Mouse (Mus musculus): Measurements from ENCODE around the gene Moxd1.

DNA sequence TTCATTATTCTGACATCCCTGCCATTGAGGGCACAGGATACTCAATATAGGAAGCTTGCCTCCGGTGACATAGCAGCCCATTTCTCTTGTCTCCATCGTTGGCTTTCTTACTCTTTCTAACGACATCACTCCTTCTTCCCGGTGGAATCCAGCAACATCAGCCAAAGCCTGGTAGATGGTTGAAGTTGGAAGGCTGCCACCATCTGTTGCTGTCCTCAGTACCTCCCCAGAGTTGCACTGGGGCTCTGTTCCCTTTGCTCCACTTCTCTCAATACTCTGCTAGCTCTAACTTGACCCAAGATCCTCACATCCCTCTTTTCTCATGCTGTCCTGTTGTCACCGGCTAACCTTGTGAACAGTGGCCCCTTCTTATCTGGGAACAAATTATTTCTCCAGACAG lies 2.4 kb upstream of the Moxd1 start:
- no peak for TF ChIP-seq CTCF (IDR thresholded peaks at IDR 0.05; ENCODE audit: low read depth, low read length)
- no peak for TF ChIP-seq POLR2A (IDR thresholded peaks at IDR 0.05; ENCODE audit: insufficient read depth, low read length)
- no peak for TF ChIP-seq EP300 (IDR thresholded peaks at IDR 0.05; ENCODE audit: insufficient read depth, low read depth, low read length)
